34 mouse cellular contexts compared by ENCODE assay signal in the genomic region with DNA sequence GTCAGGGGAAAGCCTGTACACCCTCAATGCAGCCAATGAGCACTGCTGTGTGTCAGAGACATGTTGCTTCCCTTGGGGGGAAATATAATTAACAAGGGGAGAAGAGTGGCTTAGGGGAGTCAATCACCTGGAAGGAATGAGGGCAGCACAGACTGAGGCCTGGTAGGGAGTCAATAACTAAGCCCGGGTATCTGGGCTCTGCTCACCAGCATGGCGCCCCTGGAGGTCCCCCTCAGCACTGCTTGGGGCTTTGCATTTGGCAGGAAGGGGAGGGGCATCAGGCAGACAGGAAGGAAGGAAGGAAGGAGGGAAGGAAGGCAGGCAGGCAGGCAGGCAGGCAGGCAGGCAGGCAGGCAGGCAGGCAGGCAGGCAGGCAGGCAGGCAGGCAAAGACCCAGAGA. TPM values are rescaled to one million over a fixed set of nuclear protein-coding genes. Genes with fewer than 3 reads are reported as not detected.
DNase-seq lines count a peak whose midpoint lies in the region; ATAC-seq and TF ChIP-seq lines count a peak whose summit lies in the region.
"Had no signal": no experiment of that assay in that cellular context is flagged by ENCODE, and none has a peak within 500 bp of the region (broad histone marks: within the 10 kb centered on the region; RNA-seq: fewer than 3 reads in every experiment).

No protein-coding gene starts in this region.

- peak; percentile 33 for DNase-seq in A20 (ENCODE audit: low read depth, low spot score)
- peak; percentile 95 for DNase-seq in ZHBTc4 (ENCODE audit: low read depth, low spot score)
- no peak for DNase-seq in ovary, postnatal 14 days (ENCODE audit: low spot score)
- DNase-seq: adrenal gland, adult 8-10 months; B cell, adult 2 months; cerebellum, adult 8-10 months; cerebellum, postnatal 25 days; gastrocnemius, postnatal 14 days; kidney, adult 8-10 months; layer of hippocampus, adult 9-11 months; midbrain, embryonic 14.5 days; right cerebral cortex, postnatal 14 days had no signal

- no peak overlapping the region for H3K9ac ChIP-seq in intestine, postnatal 0 days (ENCODE audit: low read depth, low read length)
- H3K9ac ChIP-seq in intestine, embryonic 15.5 days, result no peak overlapping the region
- H3K9ac ChIP-seq in ES-Bruce4 (ENCODE audit: low read depth, poor library complexity, severe bottlenecking), result peak overlapping the region; percentile 21
- no peak overlapping the region for H3K9ac ChIP-seq in forebrain, embryonic 15.5 days (replicated peaks)
- H3K9ac ChIP-seq: embryonic facial prominence, embryonic 15.5 days; forebrain, embryonic 13.5 days; heart, embryonic 12.5 days; limb, embryonic 12.5 days had no signal

- 0 out of 2 replicates have a peak, but pooled peaks have one; percentile 24 for TF ChIP-seq CTCF in intestine, postnatal 0 days (IDR thresholded peaks at IDR 0.05; ENCODE audit: low read depth)
- peak; percentile 47 for TF ChIP-seq CTCF in ES-Bruce4 (IDR thresholded peaks at IDR 0.05; ENCODE audit: low read depth, low read length)

- TF ChIP-seq POLR2A in ES-Bruce4 (IDR thresholded peaks at IDR 0.05; ENCODE audit: insufficient read depth, low read length), result no peak

- no peak overlapping the region for H3K27ac ChIP-seq in intestine, postnatal 0 days (ENCODE audit: low read depth, low read length)
- no peak overlapping the region for H3K27ac ChIP-seq in intestine, embryonic 15.5 days
- peak overlapping the region; percentile 91 for H3K27ac ChIP-seq in ES-Bruce4 (ENCODE audit: insufficient read depth, low read length)
- H3K27ac ChIP-seq in forebrain, embryonic 15.5 days (replicated peaks), result no peak overlapping the region
- H3K27ac ChIP-seq: embryonic facial prominence, embryonic 10.5 days; embryonic facial prominence, embryonic 15.5 days; forebrain, embryonic 13.5 days; kidney, postnatal 0 days; left cerebral cortex, adult 2 months; limb, embryonic 12.5 days; macrophage had no signal

- no peaks in the 10 kb centered on the region for H3K4me1 ChIP-seq in intestine, postnatal 0 days (replicated peaks; ENCODE audit: control insufficient read depth, insufficient read depth, low read length)
- H3K4me1 ChIP-seq in intestine, embryonic 15.5 days (replicated peaks), result peaks cover 2% of the 10 kb centered on the region; the same call in 1 of the 2 replicates
- peaks cover 11% of the 10 kb centered on the region for H3K4me1 ChIP-seq in ES-Bruce4 (ENCODE audit: control insufficient read depth, insufficient read depth, low read length)
- H3K4me1 ChIP-seq in forebrain, embryonic 15.5 days, result peaks cover 11% of the 10 kb centered on the region; the same call in 1 of the 2 replicates
- H3K4me1 ChIP-seq: limb, embryonic 12.5 days had no signal

- TF ChIP-seq EP300 in ES-Bruce4 (IDR thresholded peaks at IDR 0.05; ENCODE audit: insufficient read depth, low read depth, low read length), result 0 out of 2 replicates have a peak, but pooled peaks have one; percentile 29

- H3K4me3 ChIP-seq in intestine, postnatal 0 days (ENCODE audit: low read depth, low read length), result no peak overlapping the region
- no peak overlapping the region for H3K4me3 ChIP-seq in intestine, embryonic 15.5 days (replicated peaks)
- peak overlapping the region; percentile 47 for H3K4me3 ChIP-seq in ES-Bruce4 (ENCODE audit: low read depth, low read length)
- no peak overlapping the region for H3K4me3 ChIP-seq in forebrain, embryonic 15.5 days
- H3K4me3 ChIP-seq: embryonic facial prominence, embryonic 10.5 days; embryonic facial prominence, embryonic 15.5 days; forebrain, embryonic 13.5 days; heart, embryonic 12.5 days; left cerebral cortex, adult 2 months; limb, embryonic 12.5 days had no signal

- H3K36me3 ChIP-seq in intestine, postnatal 0 days (ENCODE audit: control insufficient read depth, insufficient read depth), result no peaks in the 10 kb centered on the region
- no peaks in the 10 kb centered on the region for H3K36me3 ChIP-seq in intestine, embryonic 15.5 days
- no peaks in the 10 kb centered on the region for H3K36me3 ChIP-seq in ES-Bruce4 (ENCODE audit: control insufficient read depth, insufficient read depth, low read length, poor library complexity, severe bottlenecking)
- H3K36me3 ChIP-seq in forebrain, embryonic 15.5 days, result no peaks in the 10 kb centered on the region
- H3K36me3 ChIP-seq: embryonic facial prominence, embryonic 10.5 days; embryonic facial prominence, embryonic 15.5 days; heart, embryonic 12.5 days; limb, embryonic 12.5 days had no signal

- no peaks in the 10 kb centered on the region for H3K9me3 ChIP-seq in intestine, postnatal 0 days (ENCODE audit: control insufficient read depth)
- no peaks in the 10 kb centered on the region for H3K9me3 ChIP-seq in intestine, embryonic 15.5 days
- no peaks in the 10 kb centered on the region for H3K9me3 ChIP-seq in ES-Bruce4 (replicated peaks; ENCODE audit: control insufficient read depth, insufficient read depth, low read length, poor library complexity, severe bottlenecking)
- H3K9me3 ChIP-seq in forebrain, embryonic 15.5 days, result no peaks in the 10 kb centered on the region
- H3K9me3 ChIP-seq: embryonic facial prominence, embryonic 15.5 days; forebrain, embryonic 13.5 days; heart, embryonic 12.5 days; limb, embryonic 12.5 days had no signal

- no peak overlapping the region for H3K4me2 ChIP-seq in intestine, postnatal 0 days (replicated peaks; ENCODE audit: low read depth)
- no peak overlapping the region for H3K4me2 ChIP-seq in intestine, embryonic 15.5 days (replicated peaks)
- no peak overlapping the region for H3K4me2 ChIP-seq in forebrain, embryonic 15.5 days (replicated peaks)
- H3K4me2 ChIP-seq: embryonic facial prominence, embryonic 15.5 days; forebrain, embryonic 13.5 days; heart, embryonic 12.5 days; limb, embryonic 12.5 days; liver, embryonic 11.5 days had no signal

- 69% methylated on average over 2 of the region's 2 CpGs for WGBS in intestine, postnatal 0 days
- WGBS in intestine, embryonic 15.5 days, result 81% methylated on average over 2 of the region's 2 CpGs
- WGBS in forebrain, embryonic 15.5 days, result 53% methylated on average over 2 of the region's 2 CpGs

- no peaks in the 10 kb centered on the region for H3K27me3 ChIP-seq in intestine, postnatal 0 days (replicated peaks; ENCODE audit: control insufficient read depth, insufficient read depth, low read length)
- H3K27me3 ChIP-seq in intestine, embryonic 15.5 days (replicated peaks), result no peaks in the 10 kb centered on the region
- H3K27me3 ChIP-seq in ES-Bruce4 (ENCODE audit: control insufficient read depth, insufficient read depth, low read length, poor library complexity, severe bottlenecking), result no peaks in the 10 kb centered on the region
- H3K27me3 ChIP-seq in forebrain, embryonic 15.5 days, result no peaks in the 10 kb centered on the region
- H3K27me3 ChIP-seq: embryonic facial prominence, embryonic 15.5 days; heart, embryonic 12.5 days; limb, embryonic 12.5 days had no signal

- ATAC-seq in intestine, postnatal 0 days, result no peak
- ATAC-seq in intestine, embryonic 15.5 days, result no peak
- ATAC-seq in forebrain, embryonic 15.5 days (replicated peaks), result no peak
- ATAC-seq: forebrain, embryonic 13.5 days; hindbrain, embryonic 16.5 days; lung, postnatal 0 days had no signal

RNA-seq across cellular contexts. Expression of gene Cdsn, which starts 4.5 kb away (rescaled TPM):
- polyA plus RNA-seq in intestine, postnatal 0 days (2015; fragmentation: Nextera tagmentation; extraction: Ambion mirVana), result 0.22 and 0.40 TPM in 2 replicates
- 0.05 TPM in 1 of 2 replicates, not detected in the other for polyA plus RNA-seq in intestine, embryonic 15.5 days (2015; fragmentation: Nextera tagmentation; extraction: Ambion mirVana)
- polyA plus RNA-seq in ES-Bruce4 (2011; ENCODE audit: insufficient read depth, insufficient read length, low read depth, missing spikeins), result 0.33 TPM in 1 of 2 replicates, not detected in the other
- polyA plus RNA-seq in forebrain, embryonic 15.5 days (2015; fragmentation: Nextera tagmentation; extraction: Ambion mirVana), result 0.06 and 0.11 TPM in 2 replicates
- polyA plus RNA-seq: embryonic facial prominence, embryonic 10.5 days; forebrain, embryonic 13.5 days; limb, embryonic 12.5 days; liver, embryonic 11.5 days; macrophage had no signal

RNA-seq across cellular contexts. Expression of gene Psors1c2, which starts 14.5 kb away (rescaled TPM):
- polyA plus RNA-seq in intestine, postnatal 0 days (2015; fragmentation: Nextera tagmentation; extraction: Ambion mirVana), result not detected in 2 replicates
- 0.40 and 0.80 TPM in 2 replicates for polyA plus RNA-seq in intestine, embryonic 15.5 days (2015; fragmentation: Nextera tagmentation; extraction: Ambion mirVana)
- 4.6 and 7.0 TPM in 2 replicates for polyA plus RNA-seq in ES-Bruce4 (2011; ENCODE audit: insufficient read depth, insufficient read length, low read depth, missing spikeins)
- polyA plus RNA-seq in forebrain, embryonic 15.5 days (2015; fragmentation: Nextera tagmentation; extraction: Ambion mirVana), result 1.2 and 1.5 TPM in 2 replicates
- polyA plus RNA-seq: lung, postnatal 0 days; macrophage had no signal

RNA-seq across cellular contexts. Expression of gene 2300002M23Rik, which starts 19.8 kb away (rescaled TPM):
- polyA plus RNA-seq in intestine, postnatal 0 days (2015; fragmentation: Nextera tagmentation; extraction: Ambion mirVana), result not detected in 2 replicates
- polyA plus RNA-seq in intestine, embryonic 15.5 days (2015; fragmentation: Nextera tagmentation; extraction: Ambion mirVana), result not detected in 2 replicates
- 0.46 TPM in 1 of 2 replicates, not detected in the other for polyA plus RNA-seq in ES-Bruce4 (2011; ENCODE audit: insufficient read depth, insufficient read length, low read depth, missing spikeins)
- polyA plus RNA-seq in forebrain, embryonic 15.5 days (2015; fragmentation: Nextera tagmentation; extraction: Ambion mirVana), result not detected in 2 replicates
- polyA plus RNA-seq: embryonic facial prominence, embryonic 10.5 days; forebrain, embryonic 13.5 days; heart, embryonic 12.5 days; heart, postnatal 0 days; intestine, embryonic 14.5 days; kidney, postnatal 0 days; large intestine, adult 2 months; limb, embryonic 12.5 days; liver, embryonic 11.5 days; liver, embryonic 16.5 days; lung, postnatal 0 days; macrophage; midbrain, embryonic 14.5 days; neural tube, embryonic 11.5 days; small intestine, adult 2 months; stomach, embryonic 14.5 days had no signal

RNA-seq across cellular contexts. Expression of gene Cchcr1, which starts 30.6 kb away (rescaled TPM):
- polyA plus RNA-seq in intestine, postnatal 0 days (2015; fragmentation: Nextera tagmentation; extraction: Ambion mirVana), result 4.8 and 5.0 TPM in 2 replicates
- polyA plus RNA-seq in intestine, embryonic 15.5 days (2015; fragmentation: Nextera tagmentation; extraction: Ambion mirVana), result 15.4 and 15.8 TPM in 2 replicates
- 13.4 and 15.3 TPM in 2 replicates for polyA plus RNA-seq in ES-Bruce4 (2011; ENCODE audit: insufficient read depth, insufficient read length, low read depth, missing spikeins)
- polyA plus RNA-seq in forebrain, embryonic 15.5 days (2015; fragmentation: Nextera tagmentation; extraction: Ambion mirVana), result 9.5 and 10.6 TPM in 2 replicates

RNA-seq across cellular contexts. Expression of gene Tcf19, which starts 30.8 kb away (rescaled TPM):
- polyA plus RNA-seq in intestine, postnatal 0 days (2015; fragmentation: Nextera tagmentation; extraction: Ambion mirVana), result 23.0 and 24.2 TPM in 2 replicates
- 63.6 and 66.4 TPM in 2 replicates for polyA plus RNA-seq in intestine, embryonic 15.5 days (2015; fragmentation: Nextera tagmentation; extraction: Ambion mirVana)
- 4.0 and 5.2 TPM in 2 replicates for polyA plus RNA-seq in ES-Bruce4 (2011; ENCODE audit: insufficient read depth, insufficient read length, low read depth, missing spikeins)
- polyA plus RNA-seq in forebrain, embryonic 15.5 days (2015; fragmentation: Nextera tagmentation; extraction: Ambion mirVana), result 33.6 and 36.9 TPM in 2 replicates
